ENCODE assay signal across 25 mouse cellular contexts in genomic region chr9:40500691-40501090, GRCm38 (mm10).
"Had no signal": no experiment of that assay in that cellular context is flagged by ENCODE, and none has a peak within 500 bp of the region (broad histone marks: within the 10 kb centered on the region; RNA-seq: fewer than 3 reads in every experiment).

No protein-coding gene starts in this region.

- H3K9me3 ChIP-seq: heart, embryonic 13.5 days; heart, embryonic 15.5 days; hindbrain, embryonic 13.5 days; hindbrain, embryonic 15.5 days; kidney, embryonic 15.5 days; limb, embryonic 13.5 days; limb, embryonic 15.5 days; liver, embryonic 12.5 days had no signal

- ATAC-seq: hindbrain, postnatal 0 days; intestine, embryonic 16.5 days; liver, embryonic 12.5 days had no signal

- H3K4me1 ChIP-seq: heart, embryonic 15.5 days; hindbrain, embryonic 13.5 days; hindbrain, embryonic 15.5 days; kidney, embryonic 15.5 days; limb, embryonic 13.5 days; limb, embryonic 15.5 days; liver, embryonic 12.5 days had no signal

- H3K27me3 ChIP-seq: heart, embryonic 13.5 days; heart, embryonic 15.5 days; hindbrain, embryonic 13.5 days; hindbrain, embryonic 15.5 days; kidney, embryonic 15.5 days; limb, embryonic 13.5 days; limb, embryonic 15.5 days; liver, embryonic 12.5 days had no signal

- H3K4me3 ChIP-seq: heart, embryonic 13.5 days; heart, embryonic 15.5 days; hindbrain, embryonic 13.5 days; hindbrain, embryonic 15.5 days; kidney, embryonic 15.5 days; limb, embryonic 13.5 days; limb, embryonic 15.5 days; liver, embryonic 12.5 days had no signal

- H3K27ac ChIP-seq: heart, embryonic 13.5 days; heart, embryonic 15.5 days; hindbrain, embryonic 13.5 days; hindbrain, embryonic 15.5 days; hindbrain, postnatal 0 days; kidney, embryonic 15.5 days; kidney, postnatal 0 days; limb, embryonic 13.5 days; limb, embryonic 15.5 days; liver, embryonic 12.5 days; liver, embryonic 14.5 days had no signal

- H3K9ac ChIP-seq: heart, embryonic 13.5 days; heart, embryonic 15.5 days; hindbrain, embryonic 13.5 days; hindbrain, embryonic 15.5 days; kidney, embryonic 15.5 days; limb, embryonic 13.5 days; limb, embryonic 15.5 days; liver, embryonic 12.5 days; liver, embryonic 14.5 days had no signal

- H3K4me2 ChIP-seq: heart, embryonic 11.5 days; heart, embryonic 13.5 days; heart, embryonic 15.5 days; hindbrain, embryonic 13.5 days; hindbrain, embryonic 15.5 days; kidney, embryonic 15.5 days; limb, embryonic 13.5 days; limb, embryonic 15.5 days; liver, embryonic 12.5 days had no signal

- DNase-seq: gastrocnemius, postnatal 14 days; gastrocnemius, postnatal 36 days; heart, postnatal 14 days; heart, postnatal 36 days; kidney, adult 11 months; kidney, adult 2 months; kidney, adult 9 months; kidney, postnatal 14 days; kidney, postnatal 36 days; layer of hippocampus, adult 9-11 months; layer of hippocampus, postnatal 36 days; left cerebral cortex, postnatal 4 days had no signal

- H3K36me3 ChIP-seq: heart, embryonic 13.5 days; heart, embryonic 15.5 days; hindbrain, embryonic 13.5 days; hindbrain, embryonic 15.5 days; kidney, embryonic 15.5 days; limb, embryonic 13.5 days; limb, embryonic 15.5 days; liver, embryonic 12.5 days had no signal
